Mouse (Mus musculus) retina, postnatal 1 day (tissue): ENCODE results near the gene Cyp4a32.
A peak's percentile ranks its signal among the peaks of the same experiment; 100 is the strongest.

Source experiments
- DNase-seq: peaks from one replicate; pipeline ENCODE4 v3.0.0-alpha.2; 2012

Cyp4a32 gene

DNA sequence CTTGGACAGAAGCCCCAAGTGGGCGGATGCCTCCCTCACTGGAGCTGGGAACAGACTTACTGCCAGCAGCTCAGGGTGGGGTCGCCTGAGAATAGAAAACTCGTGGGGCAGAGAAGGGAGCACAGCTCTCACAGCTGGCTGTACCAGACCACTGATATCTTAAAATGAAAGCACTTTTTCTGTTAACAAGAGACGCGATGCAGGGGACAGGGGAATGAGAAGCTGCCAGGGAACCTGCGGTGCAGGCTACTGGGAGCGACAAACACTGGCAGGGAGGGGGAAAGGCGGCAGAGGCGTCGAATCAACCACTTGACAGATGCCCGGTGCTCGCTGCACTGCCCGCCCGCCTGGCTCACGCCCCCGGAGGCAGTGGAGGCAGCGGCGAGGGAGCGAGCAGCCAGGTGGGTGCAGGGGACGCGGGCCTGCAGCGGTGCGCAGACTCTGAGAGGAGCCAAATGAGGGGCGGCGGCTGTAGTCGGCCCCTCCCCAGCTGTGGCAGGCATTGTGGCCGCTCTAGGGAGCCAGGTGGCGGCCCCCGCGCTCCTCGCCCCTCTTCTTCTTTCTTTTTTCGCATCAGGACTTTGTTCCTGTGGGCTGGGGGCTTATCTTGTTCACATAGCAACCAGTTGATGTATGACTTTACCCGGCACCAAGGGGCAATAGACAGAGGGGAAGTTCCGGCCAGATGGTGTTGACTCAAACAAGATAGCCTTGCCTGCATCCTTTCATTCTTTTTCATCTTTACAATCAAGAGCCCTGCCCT, 56.5 kb downstream of the Cyp4a32 start:
- DNase-seq: peak; percentile 54

DNA sequence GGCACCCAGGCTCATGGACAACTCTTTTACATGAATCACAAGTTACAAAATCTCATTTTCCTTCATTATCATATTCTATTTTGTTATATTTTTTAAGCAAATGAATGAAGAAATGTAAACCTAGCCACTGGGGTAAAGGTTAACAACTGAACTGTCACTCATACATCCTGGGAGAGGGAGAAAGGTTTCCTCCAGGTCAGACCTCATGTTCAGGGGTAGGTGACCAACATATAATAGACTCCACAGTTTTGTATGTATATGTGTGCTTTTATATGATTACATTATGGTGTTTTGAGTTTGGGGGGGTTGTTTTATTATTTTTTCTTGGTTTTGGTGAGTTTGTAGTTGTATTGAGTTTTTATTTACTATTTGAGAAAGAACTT, 57.1 kb downstream of the Cyp4a32 start:
- DNase-seq: no peak

DNA sequence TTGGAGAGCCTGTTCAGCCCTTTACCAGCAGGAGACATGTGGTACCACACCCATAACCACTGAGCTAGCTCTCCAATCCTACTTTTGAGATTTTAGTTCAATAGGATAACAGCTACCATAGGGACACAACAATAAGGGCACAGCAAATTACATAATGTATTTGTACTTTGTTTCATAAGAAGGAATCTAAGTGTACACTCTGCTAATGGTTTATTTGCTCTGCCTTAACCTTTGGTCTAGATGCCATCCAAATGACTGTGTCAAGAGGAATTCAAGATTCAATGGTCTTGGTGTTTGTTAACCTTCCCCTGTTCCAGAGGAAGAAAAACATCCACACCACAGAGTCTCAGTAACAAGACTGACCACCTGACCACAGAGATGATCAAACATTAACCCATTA, 58.4 kb downstream of the Cyp4a32 start:
- DNase-seq: no peak
